Mouse (Mus musculus) fibroblast of lung, adult 2 months (primary cell): ENCODE measurements around the gene Atp7a.

ENCODE experiments used
- DNase-seq: peaks from one replicate; pipeline ENCODE4 v3.0.0-alpha.2; 2011; ENCODE audit warnings: low read depth

The Atp7a gene

DNA sequence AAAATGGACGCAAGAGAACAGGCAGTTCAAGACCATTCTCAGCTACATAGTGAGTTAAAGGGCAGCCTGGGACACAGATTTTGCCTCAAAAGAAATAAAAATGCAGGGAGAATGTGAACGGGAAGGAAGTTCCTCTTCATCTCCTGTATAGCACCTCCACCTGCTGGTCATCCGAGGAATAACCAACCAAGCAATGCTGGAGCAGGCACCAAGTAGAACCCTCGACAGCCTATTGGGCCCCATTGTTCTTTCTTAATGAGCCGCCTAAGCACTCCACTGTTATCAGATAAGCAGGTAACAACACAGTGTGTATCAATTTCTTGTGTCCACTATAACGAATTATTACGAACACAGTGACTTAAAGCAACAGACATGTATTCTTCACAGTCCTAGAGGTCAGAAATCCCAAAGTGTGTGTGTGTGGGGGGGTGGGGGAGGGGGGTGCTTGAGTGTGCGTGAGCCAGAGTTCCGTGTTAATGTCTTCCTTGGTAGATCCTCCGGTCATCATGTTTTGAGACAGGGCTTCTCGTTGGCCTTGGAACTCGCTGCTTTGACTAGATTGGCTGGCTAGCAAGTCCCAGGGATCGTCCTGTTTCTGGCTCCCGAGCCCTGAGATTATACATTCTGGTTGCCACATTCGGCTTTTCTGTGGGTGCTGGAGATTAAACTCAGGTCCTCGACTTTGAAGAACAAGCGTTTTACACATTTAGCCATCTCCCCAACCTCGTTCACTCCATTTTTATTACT lies 144.2 kb downstream of the Atp7a start:
- DNase-seq = no peak

- no peak for DNase-seq
These were observed 144.7 kb downstream of the Atp7a start for GRCm38 (mm10) chrX:106171853-106172154.
